9 mouse cellular contexts compared by ENCODE assay signal in genomic region chr6:97478981-97479860, GRCm38 (mm10).
DNase-seq lines count a peak whose midpoint lies in the region; ATAC-seq and TF ChIP-seq lines count a peak whose summit lies in the region.
"Had no signal": no experiment of that assay in that cellular context is flagged by ENCODE, and none has a peak within 500 bp of the region (broad histone marks: within the 10 kb centered on the region; RNA-seq: fewer than 3 reads in every experiment).

No protein-coding gene starts in this region.

- TF ChIP-seq POLR2A in spleen, adult 2 months (IDR thresholded peaks at IDR 0.05; ENCODE audit: low read depth, low read length): no peak

- no peak for TF ChIP-seq CTCF in spleen, adult 2 months (IDR thresholded peaks at IDR 0.05; ENCODE audit: extremely low read depth, insufficient read depth, insufficient read length, insufficient replicate concordance)
- no peak for TF ChIP-seq CTCF in kidney, postnatal 0 days (IDR thresholded peaks at IDR 0.05; ENCODE audit: low read depth)
- no peak for TF ChIP-seq CTCF in stomach, postnatal 0 days (IDR thresholded peaks at IDR 0.05; ENCODE audit: low read depth)

- no peak overlapping the region for H3K4me2 ChIP-seq in kidney, embryonic 14.5 days (replicated peaks; ENCODE audit: low read depth, low read length)
- H3K4me2 ChIP-seq in kidney, postnatal 0 days (ENCODE audit: low read length): no peak overlapping the region
- no peak overlapping the region for H3K4me2 ChIP-seq in stomach, postnatal 0 days (replicated peaks; ENCODE audit: low read depth)
- H3K4me2 ChIP-seq in forebrain, embryonic 12.5 days: no peak overlapping the region
- H3K4me2 ChIP-seq: heart, embryonic 12.5 days had no signal

- TF ChIP-seq EP300 in stomach, postnatal 0 days (optimal IDR thresholded peaks at IDR 0.05): no peak

- no peak overlapping the region for H3K4me3 ChIP-seq in kidney, embryonic 14.5 days (ENCODE audit: low read length)
- no peak overlapping the region for H3K4me3 ChIP-seq in spleen, adult 2 months (ENCODE audit: extremely low read depth, insufficient read depth, insufficient read length)
- no peak overlapping the region for H3K4me3 ChIP-seq in kidney, postnatal 0 days (replicated peaks; ENCODE audit: low read depth, low read length)
- H3K4me3 ChIP-seq in stomach, postnatal 0 days (ENCODE audit: low read depth, low read length): no peak overlapping the region
- no peak overlapping the region for H3K4me3 ChIP-seq in forebrain, embryonic 12.5 days (replicated peaks)
- H3K4me3 ChIP-seq: heart, embryonic 12.5 days had no signal

- WGBS in kidney, embryonic 14.5 days: 55% methylated on average over 19 of the region's 19 CpGs
- 70% methylated on average over 19 of the region's 19 CpGs for WGBS in spleen, adult 2 months
- WGBS in kidney, postnatal 0 days: 50% methylated on average over 19 of the region's 19 CpGs
- 62% methylated on average over 18 of the region's 19 CpGs for WGBS in stomach, postnatal 0 days
- 59% methylated on average over 19 of the region's 19 CpGs for WGBS in forebrain, embryonic 12.5 days

- no peaks in the 10 kb centered on the region for H3K4me1 ChIP-seq in kidney, embryonic 14.5 days (ENCODE audit: control insufficient read depth, insufficient read depth, low read length)
- H3K4me1 ChIP-seq in spleen, adult 2 months (ENCODE audit: control insufficient read depth, insufficient read depth, insufficient read length): no peaks in the 10 kb centered on the region
- H3K4me1 ChIP-seq in kidney, postnatal 0 days (replicated peaks; ENCODE audit: insufficient read depth, low read length): no peaks in the 10 kb centered on the region
- H3K4me1 ChIP-seq in stomach, postnatal 0 days (replicated peaks; ENCODE audit: control insufficient read depth, insufficient read depth): no peaks in the 10 kb centered on the region
- no peaks in the 10 kb centered on the region for H3K4me1 ChIP-seq in forebrain, embryonic 12.5 days
- H3K4me1 ChIP-seq: heart, embryonic 12.5 days had no signal

- DNase-seq in kidney, adult 11 months: peak; percentile 90
- DNase-seq in spleen, adult 2 months (ENCODE audit: low read depth in 1 of 2, low spot score in 2 of 2): no peak
- no peak for DNase-seq in spleen, adult 12 weeks (ENCODE audit: low spot score)
- DNase-seq in kidney, postnatal 0 days (ENCODE audit: low spot score): peak; percentile 46
- DNase-seq in stomach, postnatal 0 days (ENCODE audit: low spot score): no peak
- no peak for DNase-seq in right cerebral cortex, postnatal 4 days

- no peak overlapping the region for H3K9ac ChIP-seq in kidney, embryonic 14.5 days (ENCODE audit: low read depth, low read length)
- H3K9ac ChIP-seq in kidney, postnatal 0 days (ENCODE audit: low read depth, low read length): no peak overlapping the region
- no peak overlapping the region for H3K9ac ChIP-seq in stomach, postnatal 0 days (ENCODE audit: low read length)
- no peak overlapping the region for H3K9ac ChIP-seq in forebrain, embryonic 12.5 days
- H3K9ac ChIP-seq: heart, embryonic 12.5 days had no signal

- no peaks in the 10 kb centered on the region for H3K9me3 ChIP-seq in kidney, embryonic 14.5 days (ENCODE audit: control insufficient read depth, low read length)
- H3K9me3 ChIP-seq in kidney, postnatal 0 days (replicated peaks; ENCODE audit: low read length): no peaks in the 10 kb centered on the region
- no peaks in the 10 kb centered on the region for H3K9me3 ChIP-seq in stomach, postnatal 0 days (ENCODE audit: control insufficient read depth, low read length)
- H3K9me3 ChIP-seq in forebrain, embryonic 12.5 days: no peaks in the 10 kb centered on the region
- H3K9me3 ChIP-seq: heart, embryonic 12.5 days had no signal

- H3K27ac ChIP-seq in kidney, embryonic 14.5 days (ENCODE audit: low read depth, low read length): no peak overlapping the region
- H3K27ac ChIP-seq in spleen, adult 2 months (ENCODE audit: insufficient read depth, low read length): peak overlapping the region; percentile 61
- peak overlapping the region; percentile 68; the same call in 1 of the 2 replicates for H3K27ac ChIP-seq in kidney, postnatal 0 days
- H3K27ac ChIP-seq in stomach, postnatal 0 days (replicated peaks): no peak overlapping the region
- no peak overlapping the region for H3K27ac ChIP-seq in forebrain, embryonic 12.5 days

- no peaks in the 10 kb centered on the region for H3K36me3 ChIP-seq in kidney, embryonic 14.5 days (ENCODE audit: control insufficient read depth, insufficient read depth, low read length)
- no peaks in the 10 kb centered on the region for H3K36me3 ChIP-seq in spleen, adult 2 months (ENCODE audit: control insufficient read depth, insufficient read depth, low read length)
- no peaks in the 10 kb centered on the region for H3K36me3 ChIP-seq in kidney, postnatal 0 days (ENCODE audit: insufficient read depth, low read length)
- no peaks in the 10 kb centered on the region for H3K36me3 ChIP-seq in stomach, postnatal 0 days (ENCODE audit: control insufficient read depth, insufficient read depth, low read length)
- H3K36me3 ChIP-seq in forebrain, embryonic 12.5 days (replicated peaks): no peaks in the 10 kb centered on the region
- H3K36me3 ChIP-seq: heart, embryonic 12.5 days had no signal

- no peak for ATAC-seq in kidney, embryonic 14.5 days (ENCODE audit: low FRiP score, low TSS enrichment)
- ATAC-seq in kidney, postnatal 0 days (replicated peaks; ENCODE audit: low FRiP score, low read depth): peak; percentile 92
- no peak for ATAC-seq in stomach, postnatal 0 days (ENCODE audit: low FRiP score, low TSS enrichment)
- ATAC-seq in forebrain, embryonic 12.5 days (ENCODE audit: low FRiP score): no peak

- H3K27me3 ChIP-seq in kidney, embryonic 14.5 days (ENCODE audit: control insufficient read depth, insufficient read depth, low read length): no peaks in the 10 kb centered on the region
- no peaks in the 10 kb centered on the region for H3K27me3 ChIP-seq in spleen, adult 2 months (ENCODE audit: control insufficient read depth, insufficient read depth, low read length)
- no peaks in the 10 kb centered on the region for H3K27me3 ChIP-seq in kidney, postnatal 0 days (ENCODE audit: insufficient read depth, low read length)
- H3K27me3 ChIP-seq in stomach, postnatal 0 days (ENCODE audit: control insufficient read depth, insufficient read depth, low read length): no peaks in the 10 kb centered on the region
- H3K27me3 ChIP-seq in forebrain, embryonic 12.5 days: no peaks in the 10 kb centered on the region
- H3K27me3 ChIP-seq: heart, embryonic 12.5 days had no signal

Comparison
In these comparisons a context has a peak if more than half of its experiments do, and no peak if none do; other contexts are left out.
1. H3K27ac ChIP-seq: peak in spleen, adult 2 months (single experiment) and kidney, postnatal 0 days (single experiment); none in kidney, embryonic 14.5 days (single experiment), stomach, postnatal 0 days (single experiment) and forebrain, embryonic 12.5 days (single experiment).
2. DNase-seq: peak in kidney, adult 11 months (single experiment) and kidney, postnatal 0 days (single experiment); none in spleen, adult 2 months (0 of 2), spleen, adult 12 weeks (single experiment), stomach, postnatal 0 days (single experiment) and right cerebral cortex, postnatal 4 days (single experiment).